Mouse (Mus musculus): ENCODE results near the gene Alpk1.

Gene Alpk1

DNA sequence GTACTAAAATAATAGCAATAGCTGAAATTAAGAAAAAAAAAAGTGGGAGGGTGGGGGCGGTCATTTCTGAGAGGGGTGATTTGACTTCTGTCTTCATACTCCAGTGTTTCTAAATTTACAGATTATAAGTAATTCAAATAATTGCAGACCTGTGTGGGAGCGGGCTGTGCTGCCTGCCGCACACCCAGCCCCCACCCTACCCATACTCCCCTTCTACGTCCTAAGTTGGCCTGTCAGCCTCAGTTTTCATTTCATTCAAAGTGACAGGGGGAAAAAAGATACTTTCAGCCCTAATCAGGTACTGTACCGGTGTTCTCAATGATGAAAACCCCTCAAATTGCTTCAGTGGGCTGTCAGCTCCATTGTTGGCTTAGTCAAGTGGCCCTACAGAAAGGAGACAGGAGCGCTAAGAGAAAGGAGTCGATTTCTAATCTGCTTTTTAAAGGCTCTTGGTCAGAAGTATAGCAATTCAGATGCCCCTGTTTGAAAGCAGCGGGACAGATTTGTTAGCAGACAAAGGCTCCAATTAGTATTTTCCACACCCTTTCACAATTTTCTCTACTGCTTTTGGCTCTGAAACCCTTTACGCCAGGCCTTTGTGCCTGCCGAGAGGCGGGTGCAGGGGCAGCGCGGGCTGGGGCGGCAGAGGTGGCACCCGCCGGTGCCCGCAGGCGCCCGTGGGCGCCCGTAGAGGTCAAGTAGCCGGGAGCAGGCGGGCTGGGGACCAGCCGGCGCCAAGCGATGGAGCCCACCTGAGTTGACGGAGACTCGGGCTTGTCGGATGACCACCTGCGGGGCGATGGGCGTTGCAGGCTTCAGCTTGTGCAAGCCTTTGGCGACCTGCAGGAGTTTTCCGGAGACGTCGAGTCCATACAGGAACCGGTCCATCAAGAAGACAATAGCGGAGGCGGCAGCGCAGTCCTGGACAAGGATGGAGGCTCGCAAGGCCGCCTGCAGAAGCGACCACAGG lies 85.2 kb downstream of the Alpk1 start:
- DNase-seq (ENCODE audit: low spot score in 2 of 2): no peak

DNA sequence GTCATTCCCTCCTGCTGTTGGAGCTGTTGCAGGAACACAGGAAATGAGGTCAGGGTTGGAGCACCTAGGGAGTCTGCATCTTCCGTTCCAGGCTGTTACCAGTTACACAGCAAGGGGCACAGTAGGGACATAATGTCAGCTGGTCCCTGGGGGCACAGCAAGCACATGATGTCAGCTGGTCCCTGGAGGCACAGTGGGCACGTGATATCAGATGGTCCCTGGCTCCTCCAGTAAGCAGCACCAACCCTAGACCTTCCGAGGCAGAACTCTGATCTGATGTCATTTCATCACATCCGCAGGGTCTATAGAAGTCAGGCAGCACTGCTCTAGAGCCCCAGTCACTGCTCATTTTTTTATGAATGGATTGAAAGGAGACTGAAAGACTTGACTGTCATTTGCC lies 89.1 kb downstream of the Alpk1 start:
- DNase-seq (ENCODE audit: low spot score in 2 of 2): no peak

GRCm38 (mm10) chr3:127679703-127680102 lies 100.6 kb downstream of the Alpk1 start:
- DNase-seq (ENCODE audit: low spot score in 2 of 2): no peak

GRCm38 (mm10) chr3:127661646-127662531 lies 118.4 kb downstream of the Alpk1 start:
- DNase-seq (ENCODE audit: low spot score in 2 of 2): no peak

- DNase-seq (ENCODE audit: low spot score in 2 of 2): no peak
Measured at GRCm38 (mm10) chr3:127660712-127661111, 119.6 kb downstream of the Alpk1 start.

- DNase-seq (ENCODE audit: low spot score in 2 of 2): no peak
Measured at GRCm38 (mm10) chr3:127651742-127652653, 128.3 kb downstream of the Alpk1 start.

GRCm38 (mm10) chr3:127646156-127646825 lies 134.0 kb downstream of the Alpk1 start:
- DNase-seq (ENCODE audit: low spot score in 2 of 2): no peak

- no peak for DNase-seq (ENCODE audit: low spot score in 2 of 2)
Measured at GRCm38 (mm10) chr3:127642211-127642610, 138.1 kb downstream of the Alpk1 start.

DNA sequence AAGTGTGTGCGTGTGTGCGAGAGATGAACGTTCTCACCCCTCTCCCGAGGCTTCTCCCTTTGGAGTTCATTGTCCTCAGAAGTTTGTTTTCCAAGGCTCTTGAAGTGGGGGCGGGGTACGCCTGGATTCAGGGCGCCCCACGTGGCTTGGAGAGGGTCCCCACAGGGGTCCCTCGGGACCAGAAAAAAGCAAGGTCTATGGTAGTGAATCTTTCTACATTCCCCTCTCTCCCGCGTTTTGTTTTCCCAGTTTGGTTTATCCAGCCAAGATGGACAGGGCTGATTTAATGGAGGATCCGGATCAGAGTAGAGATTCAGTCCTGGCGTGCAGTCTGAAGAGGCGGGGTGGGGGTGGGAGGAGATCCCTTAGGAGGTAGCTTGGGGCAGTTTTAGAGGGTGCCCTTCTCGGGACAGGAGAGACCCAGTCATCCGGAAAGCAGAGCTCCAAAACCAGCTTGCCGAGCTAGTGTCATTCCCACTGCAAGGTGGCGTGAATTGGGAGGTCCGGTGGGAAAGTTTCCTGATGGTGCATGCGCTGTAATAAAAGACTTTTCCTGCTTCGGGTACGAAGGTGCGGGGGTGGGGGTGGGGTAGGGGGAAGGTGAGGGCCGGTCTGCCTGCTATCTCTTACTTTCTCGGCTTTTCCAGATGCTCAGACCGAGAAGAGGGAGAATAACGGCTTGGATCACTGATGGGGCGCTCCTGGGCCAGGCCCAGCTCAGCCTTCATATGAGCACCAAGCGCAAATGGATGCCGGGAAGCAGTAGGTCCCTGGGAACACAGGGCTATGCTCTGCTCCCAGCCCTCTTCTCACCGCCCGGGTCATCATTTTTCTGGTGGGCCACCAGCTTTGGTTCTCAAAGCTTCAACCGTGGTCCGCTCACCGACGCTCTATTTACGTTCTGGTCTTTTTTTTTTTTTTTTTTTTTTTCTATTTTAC lies 139.3 kb downstream of the Alpk1 start:
- no peak for DNase-seq (ENCODE audit: low spot score in 2 of 2)

GRCm38 (mm10) chr3:127639875-127640761 lies 140.2 kb downstream of the Alpk1 start:
- DNase-seq (ENCODE audit: low spot score in 2 of 2): no peak

DNA sequence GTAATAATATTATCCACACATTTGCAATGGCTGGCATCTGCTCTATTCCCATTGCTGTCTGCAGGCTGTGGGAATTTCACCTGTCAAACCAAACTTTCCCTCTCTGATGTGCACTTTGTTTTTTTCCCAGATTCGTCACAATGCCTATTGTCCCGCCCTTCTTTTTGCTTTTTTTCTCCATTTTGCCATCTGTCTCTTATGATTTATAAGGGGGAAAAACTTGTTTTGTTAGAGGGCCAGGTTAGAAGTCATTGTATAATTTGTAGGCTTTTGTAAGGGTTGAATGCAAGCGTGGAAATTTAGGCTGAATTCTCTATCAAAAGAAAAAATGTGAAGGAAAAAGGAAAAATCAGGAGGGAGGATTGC lies 145.4 kb downstream of the Alpk1 start:
- DNase-seq (ENCODE audit: low spot score in 2 of 2): no peak

- DNase-seq (ENCODE audit: low spot score in 2 of 2): peak; percentile 34 to 52
Measured at GRCm38 (mm10) chr3:127634101-127634983, 146.0 kb downstream of the Alpk1 start.

DNA sequence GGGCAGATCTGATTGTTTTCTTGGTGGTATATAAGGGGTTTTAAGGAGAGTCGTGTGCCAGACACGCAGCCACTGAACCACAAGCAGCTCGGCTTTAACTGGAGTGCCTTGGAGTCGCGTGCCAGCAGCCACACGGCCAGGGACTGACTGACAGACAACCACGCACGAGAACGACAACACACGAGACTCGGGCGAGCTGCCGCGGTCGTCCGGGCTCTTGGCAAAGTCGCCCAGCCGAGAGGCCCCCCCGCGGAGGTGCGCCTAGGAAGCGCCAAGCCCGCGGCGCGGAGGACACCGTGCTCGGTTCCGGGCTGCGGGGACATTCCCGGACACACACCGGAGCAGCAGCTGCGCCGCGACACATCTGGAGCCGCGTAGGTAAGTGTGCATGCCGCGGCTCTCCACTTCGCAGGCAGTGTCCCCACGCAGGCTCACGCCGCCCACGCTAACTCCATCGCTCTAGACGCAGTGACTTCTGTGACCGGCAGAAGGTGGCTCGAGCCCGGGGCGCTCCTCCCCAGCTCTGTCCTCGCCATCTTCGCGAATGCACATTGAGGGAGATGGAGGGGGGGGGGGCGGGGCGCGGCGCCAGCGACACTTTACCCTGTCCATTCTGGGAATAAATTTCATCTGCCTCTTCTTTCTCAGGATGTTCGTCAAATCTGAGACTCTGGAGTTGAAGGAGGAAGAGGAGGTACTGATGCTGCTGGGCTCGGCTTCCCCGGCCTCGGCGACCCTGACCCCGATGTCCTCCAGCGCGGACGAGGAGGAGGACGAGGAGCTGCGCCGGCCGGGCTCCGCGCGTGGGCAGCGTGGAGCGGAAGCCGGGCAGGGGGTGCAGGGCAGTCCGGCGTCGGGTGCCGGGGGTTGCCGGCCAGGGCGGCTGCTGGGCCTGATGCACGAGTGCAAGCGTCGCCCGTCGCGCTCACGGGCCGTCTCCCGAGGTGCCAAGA lies 147.0 kb downstream of the Alpk1 start, which contains the start of gene Neurog2:
Neurog2 (plus strand) TSS at position 56 of the 953 bp plus-strand sequence.
- DNase-seq (ENCODE audit: low spot score in 2 of 2): peak in 1 of 2 experiments; percentile 10

GRCm38 (mm10) chr3:127632531-127632930 lies 147.8 kb downstream of the Alpk1 start:
- no peak for DNase-seq (ENCODE audit: low spot score in 2 of 2)

- DNase-seq (ENCODE audit: low spot score in 2 of 2): no peak
Measured at GRCm38 (mm10) chr3:127631582-127631981, 148.7 kb downstream of the Alpk1 start.

GRCm38 (mm10) chr3:127630735-127631372 lies 149.5 kb downstream of the Alpk1 start:
- no peak for DNase-seq (ENCODE audit: low spot score in 2 of 2)
